Mouse (Mus musculus): ENCODE data around the gene G3bp2. TPM values are rescaled to one million over a fixed set of nuclear protein-coding genes. Genes with fewer than 3 reads are reported as not detected.
"Not testable (repeated sequence)": the region's sequence is repeated elsewhere in the genome, so short reads cannot be mapped to it uniquely, and the experiment has no call there.

The G3bp2 gene
- polyA plus RNA-seq (2014; fragmentation: Nextera tagmentation; extraction: Ambion mirVana) = 192 and 202 TPM in 2 replicates

DNA sequence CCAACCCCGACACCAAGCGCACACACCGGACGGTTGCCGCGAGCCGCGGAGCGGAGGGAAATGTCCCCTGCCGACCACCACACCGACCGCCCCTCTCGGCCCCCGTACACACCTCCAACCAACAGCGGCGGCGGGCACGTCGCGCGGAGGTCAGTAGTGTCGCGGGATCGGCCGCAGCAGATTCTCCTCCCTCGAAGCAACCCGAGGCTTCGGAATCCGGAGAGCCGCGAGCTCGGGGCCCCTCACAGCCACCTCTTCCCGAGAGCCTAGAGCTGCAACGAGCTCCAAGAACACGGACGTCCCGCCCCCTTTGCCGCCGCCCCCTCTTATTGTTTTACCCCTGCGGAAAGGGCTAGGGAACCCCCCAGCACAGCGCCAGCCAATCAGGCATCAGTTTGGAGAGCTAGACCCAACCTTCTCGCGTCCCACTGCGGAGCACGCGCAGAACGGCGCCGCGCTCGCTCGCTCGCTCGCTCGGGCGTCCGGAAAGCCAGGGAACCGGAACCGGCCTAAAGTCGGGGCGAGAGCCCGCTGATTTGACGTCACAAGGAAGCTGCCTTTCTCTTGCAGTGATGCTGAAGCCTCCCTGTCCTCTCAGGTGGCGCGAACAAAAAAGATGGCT is at the start of gene G3bp2:
TSS of gene G3bp2 (minus strand) at position 303 of the 622 bp plus-strand sequence.
- Histone ChIP-seq H3K4me2 (ENCODE audit: low read length) (peak within 1 kb of the TSS; percentile 82), H3K36me3 (ENCODE audit: control insufficient read depth, insufficient read depth, low read length) (no peaks in the 10 kb centered on the region), H3K27me3 (replicated peaks; ENCODE audit: control insufficient read depth, insufficient read depth, low read length) (no peaks in the 10 kb centered on the region), H3K27ac (ENCODE audit: low read depth) (peak within 1 kb of the TSS; percentile 99), H3K9me3 (ENCODE audit: control insufficient read depth, low read length) (0 out of 2 replicates have a peak, but pooled peaks cover 4% of the 10 kb centered on the region), H3K9ac (ENCODE audit: low read length) (peak within 1 kb of the TSS; percentile 95), H3K4me1 (replicated peaks; ENCODE audit: control insufficient read depth, insufficient read depth, low read length) (peaks cover 25% of the 10 kb centered on the region), H3K4me3 (ENCODE audit: low read depth, low read length) (peak within 1 kb of the TSS; percentile 93)
- ATAC-seq (replicated peaks; ENCODE audit: low FRiP score, low TSS enrichment, low read depth) (peak; percentile 98), DNase-seq (ENCODE audit: low spot score) (peak; percentile 99)
- under 1% methylated on average over 64 of the region's 65 CpGs for WGBS

DNA sequence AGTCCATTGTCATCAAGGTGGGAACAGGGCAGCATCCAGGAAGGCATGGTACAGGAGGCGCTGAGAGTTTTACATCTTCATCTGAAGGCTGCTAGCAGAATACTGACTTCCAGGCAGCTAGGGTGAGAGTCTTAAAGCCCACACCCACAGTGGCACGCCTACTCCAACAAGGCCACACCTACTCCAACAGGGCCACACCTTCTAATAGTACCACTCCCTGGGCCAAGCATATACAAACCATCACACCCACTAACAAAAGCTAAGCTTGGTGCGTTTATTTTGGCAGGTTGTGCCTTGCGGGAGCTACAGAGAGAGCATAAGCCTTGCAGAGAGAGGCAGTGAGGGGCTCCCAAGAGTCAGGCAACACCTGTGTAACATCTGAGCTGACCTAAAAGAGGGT is 49.5 kb upstream of the G3bp2 start:
- not testable (repeated sequence) for DNase-seq (ENCODE audit: low spot score); H3K4me1 ChIP-seq (replicated peaks; ENCODE audit: control insufficient read depth, insufficient read depth, low read length); ATAC-seq (replicated peaks; ENCODE audit: low FRiP score, low TSS enrichment, low read depth); H3K9ac ChIP-seq (ENCODE audit: low read length); H3K27me3 ChIP-seq (replicated peaks; ENCODE audit: control insufficient read depth, insufficient read depth, low read length); H3K9me3 ChIP-seq (ENCODE audit: control insufficient read depth, low read length); H3K4me3 ChIP-seq (ENCODE audit: low read depth, low read length); H3K27ac ChIP-seq (ENCODE audit: low read depth); H3K36me3 ChIP-seq (ENCODE audit: control insufficient read depth, insufficient read depth, low read length); H3K4me2 ChIP-seq (ENCODE audit: low read length)
- 70% methylated on average over 4 of the region's 4 CpGs for WGBS

DNA sequence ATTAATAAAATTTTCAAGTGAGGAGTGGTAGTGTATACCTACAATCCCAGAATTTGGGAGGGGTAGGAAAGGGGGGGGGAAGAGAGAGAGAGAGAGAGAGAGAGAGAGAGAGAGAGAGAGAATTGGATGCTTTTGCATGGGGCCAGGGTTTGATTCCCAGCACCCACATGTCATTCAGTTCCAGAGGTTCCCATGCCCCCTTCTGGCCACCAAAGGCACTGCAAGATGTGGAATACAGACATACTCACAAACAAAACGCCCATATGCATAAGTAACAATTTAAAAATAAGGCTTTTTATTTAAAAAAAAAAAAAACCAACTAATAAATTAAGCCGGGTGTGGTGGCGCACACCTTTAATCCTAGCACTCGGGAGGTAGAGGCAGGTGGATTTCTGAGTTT is 48.6 kb upstream of the G3bp2 start:
- ATAC-seq (replicated peaks; ENCODE audit: low FRiP score, low TSS enrichment, low read depth) = no peak
- no peaks in the 10 kb centered on the region for H3K9me3 ChIP-seq (ENCODE audit: control insufficient read depth, low read length)
- no peak overlapping the region for H3K9ac ChIP-seq (ENCODE audit: low read length)
- H3K4me1 ChIP-seq (replicated peaks; ENCODE audit: control insufficient read depth, insufficient read depth, low read length) = peaks cover 9% of the 10 kb centered on the region; the same call in 1 of the 2 replicates
- WGBS = 91% methylated on average over 4 of the region's 4 CpGs
- no peaks in the 10 kb centered on the region for H3K27me3 ChIP-seq (replicated peaks; ENCODE audit: control insufficient read depth, insufficient read depth, low read length)
- no peak overlapping the region for H3K4me2 ChIP-seq (ENCODE audit: low read length)
- no peak for DNase-seq (ENCODE audit: low spot score)
- H3K27ac ChIP-seq (ENCODE audit: low read depth) = no peak overlapping the region
- no peak overlapping the region for H3K4me3 ChIP-seq (ENCODE audit: low read depth, low read length)
- H3K36me3 ChIP-seq (ENCODE audit: control insufficient read depth, insufficient read depth, low read length) = no peaks in the 10 kb centered on the region

DNA sequence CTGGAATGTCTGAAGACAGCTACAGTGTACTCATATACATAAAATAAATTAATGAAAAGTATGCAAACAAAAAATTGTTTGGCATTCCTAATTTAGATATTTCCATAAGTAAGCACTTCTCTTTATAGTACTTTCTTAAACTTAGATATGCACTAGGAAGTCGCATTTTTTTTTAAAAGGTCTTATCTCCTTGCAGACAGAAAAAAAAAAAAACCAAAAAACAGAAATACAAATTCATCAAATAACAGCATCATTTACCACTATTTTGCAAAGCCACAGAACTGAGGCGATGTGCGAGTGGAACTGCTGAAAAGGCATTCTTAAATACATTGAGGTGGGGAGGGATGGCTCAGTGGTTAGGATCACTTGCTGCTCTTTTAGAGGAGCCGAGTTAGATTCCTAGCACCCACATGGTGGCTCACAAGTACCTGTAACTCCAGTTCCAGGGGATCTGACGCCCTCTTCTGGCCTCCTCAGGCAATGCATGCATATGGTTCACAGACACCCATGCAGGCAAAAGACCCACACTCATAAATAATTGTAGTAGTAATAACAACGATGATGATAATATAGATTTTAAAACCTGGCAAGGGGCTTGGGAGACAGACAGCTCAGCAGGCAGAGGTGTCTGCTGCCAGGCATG is 46.6 kb upstream of the G3bp2 start:
- Histone ChIP-seq H3K4me2 (ENCODE audit: low read length) (no peak overlapping the region), H3K4me1 (replicated peaks; ENCODE audit: control insufficient read depth, insufficient read depth, low read length) (peaks cover 6% of the 10 kb centered on the region; the same call in 1 of the 2 replicates), H3K9ac (ENCODE audit: low read length) (no peak overlapping the region), H3K36me3 (ENCODE audit: control insufficient read depth, insufficient read depth, low read length) (no peaks in the 10 kb centered on the region), H3K27me3 (replicated peaks; ENCODE audit: control insufficient read depth, insufficient read depth, low read length) (no peaks in the 10 kb centered on the region), H3K9me3 (ENCODE audit: control insufficient read depth, low read length) (no peaks in the 10 kb centered on the region), H3K4me3 (ENCODE audit: low read depth, low read length) (no peak overlapping the region), H3K27ac (ENCODE audit: low read depth) (no peak overlapping the region)
- WGBS = 89% methylated on average over 6 of the region's 6 CpGs
- ATAC-seq (replicated peaks; ENCODE audit: low FRiP score, low TSS enrichment, low read depth) (no peak), DNase-seq (ENCODE audit: low spot score) (no peak)

DNA sequence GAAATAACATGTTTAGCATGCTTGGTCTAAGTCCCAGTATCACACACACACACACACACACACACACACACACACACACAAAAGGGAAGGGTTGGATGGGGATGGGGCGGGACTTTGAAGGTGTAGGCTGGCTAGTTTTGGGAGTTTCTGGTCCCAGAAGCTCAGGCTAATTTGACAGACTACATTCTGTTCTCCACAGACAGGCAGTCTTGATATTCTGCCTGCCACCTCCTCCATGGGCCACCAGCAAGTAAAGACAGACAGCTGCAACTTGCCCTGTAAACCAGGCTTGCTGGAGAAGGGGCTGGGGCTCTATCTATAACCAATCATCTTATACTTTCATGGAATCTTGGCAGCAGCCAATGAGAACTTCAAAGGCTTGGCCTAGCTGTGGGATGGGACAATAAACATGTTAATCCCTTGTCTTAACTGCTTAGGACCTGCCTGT is 45.8 kb upstream of the G3bp2 start:
- H3K36me3 ChIP-seq (ENCODE audit: control insufficient read depth, insufficient read depth, low read length) = no peaks in the 10 kb centered on the region
- H3K9me3 ChIP-seq (ENCODE audit: control insufficient read depth, low read length) = no peaks in the 10 kb centered on the region
- no peaks in the 10 kb centered on the region for H3K27me3 ChIP-seq (replicated peaks; ENCODE audit: control insufficient read depth, insufficient read depth, low read length)
- DNase-seq (ENCODE audit: low spot score) = no peak
- WGBS = 69% methylated on average over 1 of the region's 1 CpGs
- H3K27ac ChIP-seq (ENCODE audit: low read depth) = no peak overlapping the region
- no peak overlapping the region for H3K9ac ChIP-seq (ENCODE audit: low read length)
- no peak overlapping the region for H3K4me3 ChIP-seq (ENCODE audit: low read depth, low read length)
- ATAC-seq (replicated peaks; ENCODE audit: low FRiP score, low TSS enrichment, low read depth) = no peak
- no peak overlapping the region for H3K4me2 ChIP-seq (ENCODE audit: low read length)
- peaks cover 6% of the 10 kb centered on the region; the same call in 1 of the 2 replicates for H3K4me1 ChIP-seq (replicated peaks; ENCODE audit: control insufficient read depth, insufficient read depth, low read length)

DNA sequence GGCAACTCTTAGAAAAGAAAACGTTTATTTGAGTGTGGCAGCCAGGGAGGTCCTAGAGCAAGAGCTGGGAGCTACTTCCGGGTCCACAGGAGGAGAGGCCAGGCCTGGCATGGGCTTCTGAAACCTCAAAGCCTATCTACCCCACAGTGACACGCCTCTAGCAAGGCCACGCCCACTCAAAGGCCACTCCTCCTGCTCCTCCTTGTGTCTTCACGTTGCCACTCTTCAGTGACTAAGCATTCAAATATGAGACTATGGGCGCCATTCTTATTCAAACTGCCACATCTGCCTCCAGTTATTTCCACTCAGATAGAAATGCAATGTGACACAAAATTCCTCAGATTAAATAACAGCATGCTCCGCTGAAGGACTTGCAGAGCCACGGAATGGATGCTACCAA is 45.1 kb upstream of the G3bp2 start:
- no peak overlapping the region for H3K4me3 ChIP-seq (ENCODE audit: low read depth, low read length)
- 20% methylated on average over 8 of the region's 8 CpGs for WGBS
- H3K9ac ChIP-seq (ENCODE audit: low read length) = no peak overlapping the region
- no peaks in the 10 kb centered on the region for H3K9me3 ChIP-seq (ENCODE audit: control insufficient read depth, low read length)
- no peak overlapping the region for H3K4me2 ChIP-seq (ENCODE audit: low read length)
- no peaks in the 10 kb centered on the region for H3K27me3 ChIP-seq (replicated peaks; ENCODE audit: control insufficient read depth, insufficient read depth, low read length)
- DNase-seq (ENCODE audit: low spot score) = no peak
- peaks cover 6% of the 10 kb centered on the region; the same call in 1 of the 2 replicates for H3K4me1 ChIP-seq (replicated peaks; ENCODE audit: control insufficient read depth, insufficient read depth, low read length)
- ATAC-seq (replicated peaks; ENCODE audit: low FRiP score, low TSS enrichment, low read depth) = peak; percentile 69
- H3K27ac ChIP-seq (ENCODE audit: low read depth) = no peak overlapping the region
- H3K36me3 ChIP-seq (ENCODE audit: control insufficient read depth, insufficient read depth, low read length) = no peaks in the 10 kb centered on the region

DNA sequence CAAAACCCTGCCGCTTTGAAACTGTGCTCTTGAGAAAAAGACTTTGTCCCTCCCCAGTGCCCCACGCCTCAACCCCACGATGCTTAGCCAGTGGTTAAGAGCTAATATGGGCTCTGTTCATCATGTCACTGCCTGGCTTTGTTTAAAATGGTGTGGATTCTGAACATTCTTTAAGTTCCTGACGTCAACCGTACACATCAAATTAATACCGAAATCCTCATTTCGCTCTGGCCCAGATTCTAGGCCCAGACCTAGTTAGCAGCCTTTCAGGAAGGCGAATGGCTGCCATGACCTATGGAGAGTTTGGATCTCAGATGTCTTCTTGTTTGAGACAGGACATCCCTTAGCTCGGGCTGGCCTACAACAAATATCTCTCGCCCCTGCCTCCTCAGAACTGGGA is 44.2 kb upstream of the G3bp2 start:
- 65% methylated on average over 10 of the region's 10 CpGs for WGBS
- Histone ChIP-seq H3K4me1 (replicated peaks; ENCODE audit: control insufficient read depth, insufficient read depth, low read length) (peaks cover 6% of the 10 kb centered on the region; the same call in 1 of the 2 replicates), H3K9me3 (ENCODE audit: control insufficient read depth, low read length) (no peaks in the 10 kb centered on the region), H3K4me2 (ENCODE audit: low read length) (no peak overlapping the region), H3K4me3 (ENCODE audit: low read depth, low read length) (no peak overlapping the region), H3K36me3 (ENCODE audit: control insufficient read depth, insufficient read depth, low read length) (no peaks in the 10 kb centered on the region), H3K27ac (ENCODE audit: low read depth) (peak overlapping the region; percentile 43; the same call in 1 of the 2 replicates), H3K27me3 (replicated peaks; ENCODE audit: control insufficient read depth, insufficient read depth, low read length) (no peaks in the 10 kb centered on the region), H3K9ac (ENCODE audit: low read length) (no peak overlapping the region)
- ATAC-seq (replicated peaks; ENCODE audit: low FRiP score, low TSS enrichment, low read depth) (no peak), DNase-seq (ENCODE audit: low spot score) (no peak)

DNA sequence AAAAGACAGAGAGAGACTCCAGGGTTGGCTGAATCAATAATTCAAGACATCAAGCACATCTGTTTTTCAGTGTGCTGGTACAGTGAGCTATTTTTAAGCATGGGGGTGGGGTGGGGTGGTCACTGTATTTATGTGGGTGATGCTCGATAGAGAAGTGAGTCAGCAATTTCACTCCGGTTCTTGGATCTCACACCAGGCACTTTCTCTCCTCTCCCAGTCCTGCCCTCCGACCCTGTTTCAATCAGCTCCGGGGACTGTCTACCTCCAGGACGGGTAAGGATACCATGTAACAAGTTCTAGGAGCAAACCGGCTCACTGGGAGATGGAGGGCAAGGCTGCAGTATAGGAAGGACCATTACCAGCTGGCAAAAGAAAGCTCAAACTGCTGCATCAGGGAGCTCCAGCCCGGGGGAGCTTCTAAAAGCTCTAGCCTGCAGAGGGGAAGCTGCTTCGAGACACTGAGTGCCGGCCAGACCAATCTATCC is 43.7 kb upstream of the G3bp2 start:
- no peak overlapping the region for H3K4me3 ChIP-seq (ENCODE audit: low read depth, low read length)
- H3K27me3 ChIP-seq (replicated peaks; ENCODE audit: control insufficient read depth, insufficient read depth, low read length) = no peaks in the 10 kb centered on the region
- 51% methylated on average over 9 of the region's 9 CpGs for WGBS
- ATAC-seq (replicated peaks; ENCODE audit: low FRiP score, low TSS enrichment, low read depth) (no peak), DNase-seq (ENCODE audit: low spot score) (no peak)
- H3K9me3 ChIP-seq (ENCODE audit: control insufficient read depth, low read length) = no peaks in the 10 kb centered on the region
- no peak overlapping the region; the same call in 1 of the 2 replicates for H3K4me2 ChIP-seq (ENCODE audit: low read length)
- H3K4me1 ChIP-seq (replicated peaks; ENCODE audit: control insufficient read depth, insufficient read depth, low read length) = peaks cover 6% of the 10 kb centered on the region; the same call in 1 of the 2 replicates
- H3K36me3 ChIP-seq (ENCODE audit: control insufficient read depth, insufficient read depth, low read length) = no peaks in the 10 kb centered on the region
- peak overlapping the region; percentile 43; the same call in 1 of the 2 replicates for H3K27ac ChIP-seq (ENCODE audit: low read depth)
- H3K9ac ChIP-seq (ENCODE audit: low read length) = no peak overlapping the region

Data from intestine, embryonic 14.5 days (tissue).